Mouse (Mus musculus): ENCODE data around the gene Gatb. TPM values are rescaled to one million over a fixed set of nuclear protein-coding genes. Genes with fewer than 3 reads are reported as not detected.

The Gatb gene
- polyA plus RNA-seq (2014; fragmentation: Illumina TruSeq; extraction: RNeasy Lipid Tissue Mini Kit (QIAGEN cat#74804)), result 23.1 TPM

GRCm38 (mm10) chr3:85573864-85574830 is at the start of gene Gatb:
Gene Gatb, plus strand, starts transcription at chr3:85574119.

Other genes starting within 250 kb of the Gatb start
- 5.1 TPM for gene Fam160a1, start 243.2 kb downstream of the Gatb start, polyA plus RNA-seq (2014; fragmentation: Illumina TruSeq; extraction: RNeasy Lipid Tissue Mini Kit (QIAGEN cat#74804))